Mouse (Mus musculus) ES-E14 (cell line): ENCODE data around the gene Fam83e. TPM values are rescaled to one million over a fixed set of nuclear protein-coding genes. Genes with fewer than 3 reads are reported as not detected.
A peak's percentile ranks its signal among the peaks of the same experiment; 100 is the strongest.

Source experiments
- DNase-seq: peaks from one replicate; pipeline ENCODE4 v3.0.0-alpha.2; 2013; ENCODE audit warnings: low read depth, low spot score
- H3K27ac ChIP-seq: 2 replicates; pipeline ENCODE4 v1.5.1; 2012; ENCODE audit warnings: low read depth, mild to moderate bottlenecking, low read length, moderate library complexity, mixed read lengths; ENCODE audit not compliant: poor library complexity, insufficient read depth, severe bottlenecking
- H3K36me3 ChIP-seq: 2 replicates; pipeline ENCODE4 v1.6.1; 2012; ENCODE audit warnings: mild to moderate bottlenecking, low read length, moderate library complexity, mixed read lengths; ENCODE audit not compliant: control insufficient read depth, poor library complexity, insufficient read depth, severe bottlenecking
- H3K4me1 ChIP-seq, 2 experiments: fragments of 150-350 bp in 1 of 2; sonication (generic) in 1 of 2; 2 replicates each; pipeline ENCODE4 v1.6.1; 2012; ENCODE audit warnings: low read length in 2 of 2, mild to moderate bottlenecking in 1 of 2, mixed read lengths in 1 of 2; ENCODE audit not compliant: control insufficient read depth in 2 of 2, insufficient read depth in 2 of 2, poor library complexity in 1 of 2
- H3K4me3 ChIP-seq, 2 experiments: fragments of 150-350 bp in 1 of 2; sonication (generic) in 1 of 2; 2 replicates each; pipeline ENCODE4 v1.5.1; 2012; ENCODE audit warnings: low read length in 2 of 2, low read depth in 1 of 2, mild to moderate bottlenecking in 1 of 2, mixed read lengths in 1 of 2; ENCODE audit not compliant: insufficient read depth in 1 of 2, poor library complexity in 1 of 2, severe bottlenecking in 1 of 2
- H3K9ac ChIP-seq: 2 replicates; pipeline ENCODE4 v1.6.1; 2012; ENCODE audit warnings: low read depth, mild to moderate bottlenecking, low read length, mixed read lengths; ENCODE audit not compliant: poor library complexity, insufficient read depth, severe bottlenecking
- H3K9me3 ChIP-seq: fragments of 150-350 bp; sonication (generic); 2 replicates; pipeline ENCODE4 v1.6.1; 2012; ENCODE audit warnings: low read depth, mild to moderate bottlenecking, low read length; ENCODE audit not compliant: control insufficient read depth, insufficient read depth
- CHD2 ChIP-seq: IDR thresholded peaks from 2 replicates; pipeline ENCODE4 v1.6.1; 2014; ENCODE audit warnings: mild to moderate bottlenecking, low read depth, low read length, inconsistent platforms
- HCFC1 ChIP-seq: IDR thresholded peaks from 2 replicates; pipeline ENCODE4 v1.6.1; 2012; ENCODE audit warnings: low read length, inconsistent platforms, borderline replicate concordance; ENCODE audit not compliant: insufficient read depth
- MAFK ChIP-seq: IDR thresholded peaks from 2 replicates; pipeline ENCODE4 v1.6.1; 2014; ENCODE audit warnings: mild to moderate bottlenecking, low read depth, low read length, inconsistent platforms; ENCODE audit not compliant: insufficient read depth
- ZC3H11A ChIP-seq: IDR thresholded peaks from 2 replicates; pipeline ENCODE4 v1.6.1; 2012; ENCODE audit warnings: low read depth, mild to moderate bottlenecking, inconsistent platforms, low read length, borderline replicate concordance
- ZNF384 ChIP-seq: IDR thresholded peaks from 2 replicates; pipeline ENCODE4 v1.6.1; 2012; ENCODE audit warnings: low read depth, low read length, inconsistent platforms
- in situ Hi-C, 2 experiments: fragments of 600-800 bp; cut with MboI; formaldehyde crosslinking; loops; one replicate each; pipeline ENCODE4 v1.15.1; 2025; ENCODE audit warnings: low sequenced_read_pairs in 2 of 2, inconsistent platforms in 1 of 2; ENCODE audit not compliant: unreplicated experiment in 2 of 2
- total RNA-seq: library from RNA; depleted of rRNA; stranded (reverse); fragments of 300-350 nt; gene quantifications from 2 replicates; pipeline ENCODE4 v1.2.3, GENCODE M21; 2012

The Fam83e gene
- total RNA-seq, 1 experiment, result 6.1 TPM

- TF ChIP-seq HCFC1 (no peak), CHD2 (peak; percentile 95)
- no peak overlapping the region for H3K27ac ChIP-seq
- in situ Hi-C loops, result loop anchor here (10.0 to 25.0 kb wide), 2 partner anchors 180 to 193 kb away; partner anchors contain the start of genes Ccdc114 (in 1 of the 2) and Emp3 (in 1 of the 2)
- H3K4me3 ChIP-seq, result no peak overlapping the region
- no peaks in the 10 kb centered on the region for H3K9me3 ChIP-seq
- no peak overlapping the region for H3K9ac ChIP-seq
- no peaks in the 10 kb centered on the region for H3K36me3 ChIP-seq
- peaks cover 0 to 10% of the 10 kb centered on the region in 2 experiments; a peak in 2 of 4 replicates for H3K4me1 ChIP-seq
- peak; percentile 60 for DNase-seq
These were observed 23.4 kb downstream of the Fam83e start for GRCm38 (mm10) chr7:45744387-45744786.

GRCm38 (mm10) chr7:45746518-45746917 is 25.5 kb downstream of the Fam83e start:
- Histone ChIP-seq H3K9me3 (no peaks in the 10 kb centered on the region), H3K4me3 (no peak overlapping the region), H3K36me3 (no peaks in the 10 kb centered on the region), H3K9ac (no peak overlapping the region), H3K27ac (no peak overlapping the region), H3K4me1 (peaks cover 2 to 16% of the 10 kb centered on the region in 2 experiments; a peak in 2 of 4 replicates)
- in situ Hi-C loops, result loop anchor here (10.0 to 25.0 kb wide), 2 partner anchors 178 to 191 kb away; partner anchors contain the start of genes Ccdc114 (in 1 of the 2) and Emp3 (in 1 of the 2)
- no peak for TF ChIP-seq HCFC1
- TF ChIP-seq ZC3H11A, result no peak
- TF ChIP-seq ZNF384, result no peak
- no peak for TF ChIP-seq MAFK
- no peak for TF ChIP-seq CHD2
- no peak for DNase-seq

GRCm38 (mm10) chr7:45747450-45747849 is 26.4 kb downstream of the Fam83e start:
- Histone ChIP-seq H3K9me3 (no peaks in the 10 kb centered on the region), H3K4me3 (no peak overlapping the region), H3K27ac (no peak overlapping the region), H3K36me3 (no peaks in the 10 kb centered on the region), H3K9ac (no peak overlapping the region), H3K4me1 (peaks cover 2 to 16% of the 10 kb centered on the region in 2 experiments; a peak in 2 of 4 replicates)
- no peak for DNase-seq
- in situ Hi-C loops, result loop anchor here (10.0 to 25.0 kb wide), 2 partner anchors 177 to 190 kb away; partner anchors contain the start of genes Ccdc114 (in 1 of the 2) and Emp3 (in 1 of the 2)
- TF ChIP-seq ZNF384, result no peak
- TF ChIP-seq ZC3H11A, result no peak
- no peak for TF ChIP-seq HCFC1

- no peaks in the 10 kb centered on the region for H3K36me3 ChIP-seq
- H3K9me3 ChIP-seq, result no peaks in the 10 kb centered on the region
- TF ChIP-seq HCFC1, result no peak
- TF ChIP-seq CHD2, result no peak
- no peak for TF ChIP-seq ZC3H11A
- TF ChIP-seq ZNF384, result no peak
- no peak overlapping the region for H3K4me3 ChIP-seq
- peaks cover 2 to 16% of the 10 kb centered on the region in 2 experiments; a peak in 2 of 4 replicates for H3K4me1 ChIP-seq
- DNase-seq, result no peak
- H3K9ac ChIP-seq, result no peak overlapping the region
- in situ Hi-C loops, result loop anchor here (10.0 to 25.0 kb wide), 2 partner anchors 177 to 189 kb away; partner anchors contain the start of genes Ccdc114 (in 1 of the 2) and Emp3 (in 1 of the 2)
- H3K27ac ChIP-seq, result no peak overlapping the region; the same call in 1 of the 2 replicates
These were observed 27.1 kb downstream of the Fam83e start for GRCm38 (mm10) chr7:45748110-45748509.
